Comparison of ENCODE assay signal across 20 mouse cellular contexts in genomic region chr5:141014216-141014615, GRCm38 (mm10). TPM values are rescaled to one million over a fixed set of nuclear protein-coding genes. Genes with fewer than 3 reads are reported as not detected.
DNase-seq lines count a peak whose midpoint lies in the region; ATAC-seq and TF ChIP-seq lines count a peak whose summit lies in the region.
"Had no signal": no experiment of that assay in that cellular context is flagged by ENCODE, and none has a peak within 500 bp of the region (broad histone marks: within the 10 kb centered on the region; RNA-seq: fewer than 3 reads in every experiment).

No protein-coding gene starts in this region.

- 0 out of 2 replicates have a peak, but pooled peaks cover 3% of the 10 kb centered on the region for H3K4me1 ChIP-seq in hindbrain, embryonic 10.5 days (replicated peaks)
- no peaks in the 10 kb centered on the region for H3K4me1 ChIP-seq in hindbrain, postnatal 0 days (ENCODE audit: insufficient read depth, low read length)
- H3K4me1 ChIP-seq in spleen, adult 2 months (ENCODE audit: control insufficient read depth, insufficient read depth, insufficient read length), result peaks cover 25% of the 10 kb centered on the region
- H3K4me1 ChIP-seq: midbrain, embryonic 10.5 days had no signal

- H3K9ac ChIP-seq in hindbrain, postnatal 0 days (replicated peaks; ENCODE audit: low read length), result no peak overlapping the region
- H3K9ac ChIP-seq: forebrain, embryonic 13.5 days; heart, embryonic 15.5 days had no signal

- no peak for DNase-seq in hindbrain, embryonic 10.5 days (ENCODE audit: low spot score)
- DNase-seq in hindbrain, postnatal 0 days (ENCODE audit: low spot score), result no peak
- DNase-seq in spleen, adult 2 months (ENCODE audit: low read depth in 1 of 2, low spot score in 2 of 2), result peak; percentile 53 to 61
- DNase-seq in spleen, adult 12 weeks (ENCODE audit: low spot score), result no peak
- peak; percentile 84 for DNase-seq in splenic B cell, adult 2 months (ENCODE audit: low read depth, low spot score)
- DNase-seq in right cerebral cortex, adult 2 months (ENCODE audit: low spot score in 2 of 2), result no peak
- no peak for DNase-seq in thymus, postnatal 10 days (ENCODE audit: low spot score in 2 of 2)
- DNase-seq: adrenal gland, postnatal 25 days; cerebellum, adult 9-11 months; kidney, postnatal 36 days; layer of hippocampus, adult 9-11 months; right cerebral cortex, adult 18-20 months; thymus, adult 18-20 months had no signal

- H3K4me2 ChIP-seq in hindbrain, postnatal 0 days (ENCODE audit: low read depth, low read length), result no peak overlapping the region
- H3K4me2 ChIP-seq: forebrain, embryonic 13.5 days; heart, embryonic 15.5 days; liver, embryonic 11.5 days had no signal

- 93% methylated on average over 6 of the region's 6 CpGs for WGBS in hindbrain, embryonic 10.5 days
- 94% methylated on average over 6 of the region's 6 CpGs for WGBS in hindbrain, postnatal 0 days
- 36% methylated on average over 6 of the region's 6 CpGs for WGBS in spleen, adult 2 months

- H3K36me3 ChIP-seq in hindbrain, embryonic 10.5 days, result no peaks in the 10 kb centered on the region
- no peaks in the 10 kb centered on the region for H3K36me3 ChIP-seq in hindbrain, postnatal 0 days (ENCODE audit: insufficient read depth, low read length)
- no peaks in the 10 kb centered on the region for H3K36me3 ChIP-seq in spleen, adult 2 months (ENCODE audit: control insufficient read depth, insufficient read depth, low read length)
- no peaks in the 10 kb centered on the region for H3K36me3 ChIP-seq in splenic B cell, adult 2 months (ENCODE audit: control insufficient read depth, insufficient read depth, low read length, poor library complexity, severe bottlenecking)
- H3K36me3 ChIP-seq: heart, embryonic 15.5 days; midbrain, embryonic 10.5 days had no signal

- 0 out of 2 replicates have a peak overlapping the region, but pooled peaks have one; percentile 24 for H3K27ac ChIP-seq in hindbrain, embryonic 10.5 days
- no peak overlapping the region for H3K27ac ChIP-seq in hindbrain, postnatal 0 days
- H3K27ac ChIP-seq in spleen, adult 2 months (ENCODE audit: insufficient read depth, low read length), result peak overlapping the region; percentile 64
- H3K27ac ChIP-seq: forebrain, embryonic 13.5 days; heart, embryonic 15.5 days; midbrain, embryonic 10.5 days had no signal

- no peak for TF ChIP-seq POLR2A in spleen, adult 2 months (IDR thresholded peaks at IDR 0.05; ENCODE audit: low read depth, low read length)

- no peaks in the 10 kb centered on the region for H3K9me3 ChIP-seq in hindbrain, embryonic 10.5 days
- no peaks in the 10 kb centered on the region for H3K9me3 ChIP-seq in hindbrain, postnatal 0 days (ENCODE audit: low read length)
- H3K9me3 ChIP-seq: forebrain, embryonic 13.5 days; heart, embryonic 15.5 days; midbrain, embryonic 10.5 days had no signal

- ATAC-seq in hindbrain, postnatal 0 days, result no peak
- ATAC-seq in megakaryocyte, adult 5-6 weeks (ENCODE audit: poor library complexity, severe bottlenecking), result peak; percentile 72
- ATAC-seq: activated CD4-positive, CD25-positive, alpha-beta regulatory T cell, adult 4 months; forebrain, embryonic 13.5 days; Patski had no signal

- TF ChIP-seq CTCF in hindbrain, postnatal 0 days (IDR thresholded peaks at IDR 0.05; ENCODE audit: low read depth), result no peak
- no peak for TF ChIP-seq CTCF in spleen, adult 2 months (IDR thresholded peaks at IDR 0.05; ENCODE audit: extremely low read depth, insufficient read depth, insufficient read length, insufficient replicate concordance)

- H3K4me3 ChIP-seq in hindbrain, embryonic 10.5 days, result no peak overlapping the region
- no peak overlapping the region for H3K4me3 ChIP-seq in hindbrain, postnatal 0 days (ENCODE audit: low read length)
- H3K4me3 ChIP-seq in spleen, adult 2 months (ENCODE audit: extremely low read depth, insufficient read depth, insufficient read length), result no peak overlapping the region
- H3K4me3 ChIP-seq: forebrain, embryonic 13.5 days; heart, embryonic 15.5 days; midbrain, embryonic 10.5 days had no signal

- H3K27me3 ChIP-seq in hindbrain, embryonic 10.5 days (ENCODE audit: insufficient read depth, poor library complexity, severe bottlenecking), result no peaks in the 10 kb centered on the region
- H3K27me3 ChIP-seq in hindbrain, postnatal 0 days (ENCODE audit: insufficient read depth, low read length), result no peaks in the 10 kb centered on the region
- no peaks in the 10 kb centered on the region for H3K27me3 ChIP-seq in spleen, adult 2 months (ENCODE audit: control insufficient read depth, insufficient read depth, low read length)
- H3K27me3 ChIP-seq in splenic B cell, adult 2 months (ENCODE audit: control insufficient read depth, insufficient read depth, low read length, poor library complexity, severe bottlenecking), result no peaks in the 10 kb centered on the region
- H3K27me3 ChIP-seq: forebrain, embryonic 13.5 days; heart, embryonic 15.5 days had no signal

RNA-seq across cellular contexts. Expression of gene Card11, which starts 13.8 kb away (rescaled TPM):
- 0.05 and 0.17 TPM in 2 replicates for polyA plus RNA-seq in hindbrain, embryonic 10.5 days (2016; fragmentation: Nextera tagmentation; extraction: Ambion mirVana)
- 0.18 TPM in 1 of 2 replicates, not detected in the other for total RNA-seq in hindbrain, postnatal 0 days (2014; rRNA removed)
- polyA plus RNA-seq in hindbrain, postnatal 0 days (2015; fragmentation: Nextera tagmentation; extraction: Ambion mirVana), result 0.18 TPM in 1 of 2 replicates, not detected in the other
- polyA plus RNA-seq in spleen, adult 2 months (2012; rRNA removed), result 63.7 and 80.7 TPM in 2 replicates
- total RNA-seq in megakaryocyte, adult 5-6 weeks (2015), result 3.7 and 4.0 TPM in 2 replicates
- total RNA-seq in megakaryocyte, adult 5-6 weeks (2017), result 2.5 and 4.2 TPM in 2 replicates
- polyA plus RNA-seq: forebrain, embryonic 13.5 days; Patski had no signal

Comparison
In these comparisons a context has a peak if more than half of its experiments do, and no peak if none do; other contexts are left out.
1. DNase-seq: peak in spleen, adult 2 months (2 of 2) and splenic B cell, adult 2 months (single experiment); none in hindbrain, embryonic 10.5 days (single experiment), hindbrain, postnatal 0 days (single experiment), spleen, adult 12 weeks (single experiment), right cerebral cortex, adult 2 months (0 of 2) and thymus, postnatal 10 days (0 of 2).
2. RNA of gene Card11, which starts 13.8 kb away (polyA plus RNA-seq): 63.7 to 80.7 TPM in spleen, adult 2 months; 0.18 TPM in hindbrain, postnatal 0 days and 0.05 to 0.17 TPM in hindbrain, embryonic 10.5 days; every median in the first group is over 10 times any median in the second.